Mouse (Mus musculus): ENCODE data around the gene D5Ertd579e.

The D5Ertd579e gene

GRCm38 (mm10) chr5:36556289-36556688 is 139.5 kb downstream of the D5Ertd579e start:
- no peak for TF ChIP-seq CTCF (conservative IDR thresholded peaks at IDR 0.05; ENCODE audit: low read length)
- TF ChIP-seq NANOG (IDR thresholded peaks at IDR 0.05; ENCODE audit: borderline replicate concordance, low read length) = no peak
- TF ChIP-seq POU5F1 (IDR thresholded peaks at IDR 0.05; ENCODE audit: borderline replicate concordance, low read length) = no peak
- H3K9me3 ChIP-seq (ENCODE audit: low read length) = no peaks in the 10 kb centered on the region
- H3K4me3 ChIP-seq (replicated peaks; ENCODE audit: low read length) = no peak overlapping the region
- peaks cover 84% of the 10 kb centered on the region for H3K4me1 ChIP-seq (replicated peaks; ENCODE audit: low read depth, low read length)
- H3K36me3 ChIP-seq (ENCODE audit: insufficient read depth, low read length) = peaks cover 19% of the 10 kb centered on the region
- H3K27me3 ChIP-seq (ENCODE audit: insufficient read depth, low read length) = no peaks in the 10 kb centered on the region

GRCm38 (mm10) chr5:36554496-36554895 is 141.3 kb downstream of the D5Ertd579e start:
- TF ChIP-seq NANOG (IDR thresholded peaks at IDR 0.05; ENCODE audit: borderline replicate concordance, low read length) = no peak
- TF ChIP-seq CTCF (conservative IDR thresholded peaks at IDR 0.05; ENCODE audit: low read length) = no peak
- TF ChIP-seq POU5F1 (IDR thresholded peaks at IDR 0.05; ENCODE audit: borderline replicate concordance, low read length) = no peak
- Histone ChIP-seq H3K4me3 (replicated peaks; ENCODE audit: low read length) (no peak overlapping the region), H3K4me1 (replicated peaks; ENCODE audit: low read depth, low read length) (peaks cover 87% of the 10 kb centered on the region), H3K9me3 (ENCODE audit: low read length) (no peaks in the 10 kb centered on the region), H3K27me3 (ENCODE audit: insufficient read depth, low read length) (no peaks in the 10 kb centered on the region), H3K36me3 (ENCODE audit: insufficient read depth, low read length) (peaks cover 18% of the 10 kb centered on the region)

GRCm38 (mm10) chr5:36553886-36554285 is 141.9 kb downstream of the D5Ertd579e start:
- Histone ChIP-seq H3K36me3 (ENCODE audit: insufficient read depth, low read length) (peaks cover 22% of the 10 kb centered on the region), H3K4me1 (replicated peaks; ENCODE audit: low read depth, low read length) (peaks cover 88% of the 10 kb centered on the region)
- no peak; the same call in 1 of the 2 replicates for TF ChIP-seq NANOG (IDR thresholded peaks at IDR 0.05; ENCODE audit: borderline replicate concordance, low read length)
- no peak for TF ChIP-seq CTCF (conservative IDR thresholded peaks at IDR 0.05; ENCODE audit: low read length)
- TF ChIP-seq POU5F1 (IDR thresholded peaks at IDR 0.05; ENCODE audit: borderline replicate concordance, low read length) = no peak

GRCm38 (mm10) chr5:36553056-36553606 is 142.7 kb downstream of the D5Ertd579e start:
- peaks cover 88% of the 10 kb centered on the region for H3K4me1 ChIP-seq (replicated peaks; ENCODE audit: low read depth, low read length)

More at GRCm38 (mm10) chr5:36553886-36554285, 141.9 kb downstream of the D5Ertd579e start:
- no peaks in the 10 kb centered on the region for H3K9me3 ChIP-seq (ENCODE audit: low read length)
- H3K4me3 ChIP-seq (replicated peaks; ENCODE audit: low read length) = no peak overlapping the region
- H3K27me3 ChIP-seq (ENCODE audit: insufficient read depth, low read length) = no peaks in the 10 kb centered on the region

GRCm38 (mm10) chr5:36552391-36552790 is 143.4 kb downstream of the D5Ertd579e start:
- H3K27me3 ChIP-seq (ENCODE audit: insufficient read depth, low read length) = no peaks in the 10 kb centered on the region
- peaks cover 22% of the 10 kb centered on the region for H3K36me3 ChIP-seq (ENCODE audit: insufficient read depth, low read length)
- H3K4me3 ChIP-seq (replicated peaks; ENCODE audit: low read length) = no peak overlapping the region
- TF ChIP-seq POU5F1 (IDR thresholded peaks at IDR 0.05; ENCODE audit: borderline replicate concordance, low read length) (no peak), NANOG (IDR thresholded peaks at IDR 0.05; ENCODE audit: borderline replicate concordance, low read length) (no peak), CTCF (conservative IDR thresholded peaks at IDR 0.05; ENCODE audit: low read length) (no peak)
- H3K4me1 ChIP-seq (replicated peaks; ENCODE audit: low read depth, low read length) = peaks cover 88% of the 10 kb centered on the region
- no peaks in the 10 kb centered on the region for H3K9me3 ChIP-seq (ENCODE audit: low read length)

More at GRCm38 (mm10) chr5:36553056-36553606, 142.7 kb downstream of the D5Ertd579e start:
- Histone ChIP-seq H3K27me3 (ENCODE audit: insufficient read depth, low read length) (no peaks in the 10 kb centered on the region), H3K36me3 (ENCODE audit: insufficient read depth, low read length) (peaks cover 22% of the 10 kb centered on the region), H3K4me3 (replicated peaks; ENCODE audit: low read length) (no peak overlapping the region), H3K9me3 (ENCODE audit: low read length) (no peaks in the 10 kb centered on the region)
- no peak for TF ChIP-seq POU5F1 (IDR thresholded peaks at IDR 0.05; ENCODE audit: borderline replicate concordance, low read length)
- no peak for TF ChIP-seq NANOG (IDR thresholded peaks at IDR 0.05; ENCODE audit: borderline replicate concordance, low read length)
- TF ChIP-seq CTCF (conservative IDR thresholded peaks at IDR 0.05; ENCODE audit: low read length) = no peak

All from E14TG2a.4 (cell line).